8 mouse cellular contexts compared by ENCODE assay signal in the genomic region with DNA sequence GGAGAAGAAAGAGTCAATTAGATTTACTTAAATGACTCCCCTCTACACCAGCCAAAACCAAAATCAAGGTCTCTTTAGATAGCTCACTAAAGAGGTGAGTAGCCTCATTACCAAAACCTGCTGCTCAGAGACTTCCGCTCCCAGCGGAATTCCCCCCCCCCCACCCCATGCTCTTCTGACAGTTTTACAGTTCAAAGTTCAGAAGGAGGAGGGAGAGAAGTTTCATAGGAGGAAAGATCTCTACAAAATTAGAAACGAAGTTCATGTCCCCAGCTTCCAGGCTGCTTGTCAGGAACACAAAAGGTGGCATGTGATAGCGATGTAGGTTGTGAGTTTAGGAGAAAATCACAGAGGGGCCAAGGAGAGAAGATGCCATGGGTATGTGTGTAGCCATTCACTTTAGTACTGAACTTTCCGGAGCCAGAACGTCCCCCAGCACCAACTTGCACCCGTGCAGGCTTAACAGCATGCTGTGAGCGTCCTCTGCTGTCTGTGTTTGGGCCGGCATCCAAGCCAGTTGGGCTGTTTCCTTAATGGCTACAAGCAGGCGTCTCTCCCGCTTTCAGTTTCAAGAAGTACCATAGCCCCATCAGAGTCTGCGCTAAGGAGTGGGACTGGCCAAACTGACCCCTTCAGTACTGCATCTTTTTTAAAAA.
DNase-seq lines count a peak whose midpoint lies in the region; ATAC-seq lines count a peak whose summit lies in the region.

No protein-coding gene starts in this region.

- DNase-seq in T-cell, adult 2 months (ENCODE audit: low spot score), result peak; percentile 83
- DNase-seq in cerebellum, postnatal 4 days (ENCODE audit: low spot score in 2 of 2), result peak; percentile 69 to 84
- peak; percentile 85 for DNase-seq in gastrocnemius, postnatal 10 days
- DNase-seq in induced T-regulatory cell, adult 2 months (ENCODE audit: low read depth), result peak; percentile 91
- DNase-seq in left cerebral cortex, adult 8-10 months (ENCODE audit: low spot score in 2 of 2), result peak; percentile 76 to 82
- DNase-seq in right cerebral cortex, adult 18-20 months, result peak; percentile 91
- DNase-seq in urinary bladder, adult 2 months (ENCODE audit: low spot score), result peak; percentile 65

- ATAC-seq in megakaryocyte, adult 5-6 weeks (ENCODE audit: poor library complexity, severe bottlenecking), result peak; percentile 88

Comparison
In these comparisons a context has a peak if more than half of its experiments do, and no peak if none do; other contexts are left out.
1. Peak in every context shown above with its lines: DNase-seq and ATAC-seq.